Mouse (Mus musculus) heart, adult 11 months (tissue): ENCODE results near the gene Rsph6a.

Experiments
- DNase-seq: peaks from one replicate; pipeline ENCODE4 v3.0.0; 2022

Rsph6a gene

GRCm38 (mm10) chr7:19083096-19083495 lies 28.6 kb downstream of the Rsph6a start:
- peak; percentile 99 for DNase-seq

- DNase-seq: peak; percentile 98
These were observed 29.2 kb downstream of the Rsph6a start, which contains the start of gene Dmpk for GRCm38 (mm10) chr7:19083701-19084100. Gene Dmpk, plus strand, starts transcription at chr7:19083849.

GRCm38 (mm10) chr7:19084277-19084771 lies 29.8 kb downstream of the Rsph6a start:
- peak; percentile 97 for DNase-seq

DNA sequence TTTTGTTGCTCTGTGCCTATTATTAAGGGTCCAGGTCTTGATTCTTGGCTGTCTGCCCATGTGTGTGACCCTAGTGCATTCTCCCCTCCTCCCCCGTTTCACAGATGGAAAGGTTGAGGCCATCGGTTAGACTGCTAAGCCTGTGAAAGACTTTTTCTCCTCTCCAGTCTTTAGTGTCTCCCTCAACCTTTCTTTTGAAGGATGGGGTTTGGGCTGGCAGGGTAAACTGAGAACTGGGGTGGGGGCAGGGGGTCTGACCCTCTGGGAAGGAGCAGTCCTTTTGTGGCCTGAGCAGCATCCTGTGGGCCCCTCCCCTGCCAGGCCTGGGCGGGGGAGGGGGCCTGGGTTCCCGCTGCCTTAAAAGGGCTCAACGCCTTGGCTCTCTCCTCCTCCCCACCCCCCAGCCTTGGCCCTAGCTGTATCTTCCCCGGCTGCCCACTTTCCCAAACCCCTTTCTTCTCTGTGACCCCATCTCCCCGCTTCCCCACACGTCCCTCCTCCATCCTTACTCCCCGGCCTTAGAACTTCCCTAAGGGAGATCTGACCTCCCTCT lies 30.5 kb downstream of the Rsph6a start:
- DNase-seq: peak; percentile 94

GRCm38 (mm10) chr7:19085495-19085894 lies 31.0 kb downstream of the Rsph6a start:
- no peak for DNase-seq

DNA sequence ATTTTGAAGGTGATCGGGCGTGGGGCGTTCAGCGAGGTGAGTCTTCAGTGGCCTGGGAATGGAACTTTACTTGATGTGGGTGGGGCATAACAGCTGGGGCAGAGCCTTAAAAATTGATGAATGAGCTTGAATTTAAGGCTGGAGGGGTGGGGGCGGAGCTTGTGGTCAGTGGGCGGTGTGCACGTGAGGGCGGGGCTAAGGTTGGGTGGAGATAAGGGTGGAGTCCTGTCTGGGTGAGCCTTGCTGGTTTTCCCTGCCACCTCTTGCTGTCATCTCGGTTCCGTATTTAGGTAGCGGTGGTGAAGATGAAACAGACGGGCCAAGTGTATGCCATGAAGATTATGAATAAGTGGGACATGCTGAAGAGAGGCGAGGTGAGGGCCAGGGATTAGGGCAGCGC lies 31.6 kb downstream of the Rsph6a start:
- peak; percentile 95 for DNase-seq

GRCm38 (mm10) chr7:19086760-19087159 lies 32.3 kb downstream of the Rsph6a start:
- DNase-seq: peak; percentile 94

GRCm38 (mm10) chr7:19088813-19089212 lies 34.3 kb downstream of the Rsph6a start:
- DNase-seq: peak; percentile 95

DNA sequence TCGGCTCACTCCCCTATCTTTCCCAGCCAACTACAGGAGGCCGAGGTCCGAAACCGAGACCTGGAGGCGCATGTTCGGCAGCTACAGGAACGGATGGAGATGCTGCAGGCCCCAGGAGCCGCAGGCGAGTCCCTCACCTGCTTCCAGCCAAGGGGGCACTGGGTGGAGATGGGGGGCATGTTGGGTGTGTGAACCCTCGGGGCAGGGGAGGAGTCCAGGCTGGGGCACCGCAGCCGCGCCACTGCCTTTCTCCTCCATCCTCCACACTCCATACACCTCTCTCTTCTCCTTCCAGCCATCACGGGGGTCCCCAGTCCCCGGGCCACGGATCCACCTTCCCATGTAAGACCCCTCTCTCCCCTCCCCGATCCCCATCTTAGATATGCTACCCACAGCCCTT lies 37.4 kb downstream of the Rsph6a start:
- peak; percentile 94 for DNase-seq

GRCm38 (mm10) chr7:19092381-19093173 lies 38.1 kb downstream of the Rsph6a start:
- peak; percentile 99 for DNase-seq

DNA sequence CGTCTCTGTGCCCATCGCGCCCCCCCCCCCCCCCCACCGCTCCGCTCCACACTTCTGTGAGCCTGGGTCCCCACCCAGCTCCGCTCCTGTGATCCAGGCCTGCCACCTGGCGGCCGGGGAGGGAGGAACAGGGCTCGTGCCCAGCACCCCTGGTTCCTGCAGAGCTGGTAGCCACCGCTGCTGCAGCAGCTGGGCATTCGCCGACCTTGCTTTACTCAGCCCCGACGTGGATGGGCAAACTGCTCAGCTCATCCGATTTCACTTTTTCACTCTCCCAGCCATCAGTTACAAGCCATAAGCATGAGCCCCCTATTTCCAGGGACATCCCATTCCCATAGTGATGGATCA lies 38.7 kb downstream of the Rsph6a start:
- peak; percentile 98 for DNase-seq

- DNase-seq: peak; percentile 100
These were observed 39.3 kb downstream of the Rsph6a start for GRCm38 (mm10) chr7:19093537-19094385.

GRCm38 (mm10) chr7:19094471-19094825 lies 40.0 kb downstream of the Rsph6a start, which contains the start of gene Six5:
Gene Six5, plus strand, starts transcription at chr7:19094594.
- DNase-seq: no peak

GRCm38 (mm10) chr7:19094826-19095750 lies 40.6 kb downstream of the Rsph6a start:
- peak; percentile 97 for DNase-seq

DNA sequence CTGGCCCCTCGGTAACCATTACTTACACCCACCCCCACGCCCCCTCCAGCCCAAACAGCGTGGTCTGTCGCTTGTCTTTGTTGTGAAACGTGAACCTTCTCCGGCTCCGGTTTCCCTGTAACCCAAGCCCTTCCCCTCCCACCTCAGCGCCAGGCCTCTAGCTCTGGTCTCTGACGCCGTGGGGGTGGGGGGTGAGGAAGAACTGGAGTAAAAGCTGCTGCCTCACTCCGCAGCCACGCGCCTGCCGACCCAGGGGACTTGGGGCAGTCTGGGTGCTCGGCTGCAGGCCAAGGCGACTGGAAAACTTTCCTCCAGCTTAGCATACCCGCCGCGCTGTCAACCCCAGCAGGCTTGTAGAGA lies 41.2 kb downstream of the Rsph6a start:
- peak; percentile 97 for DNase-seq

DNA sequence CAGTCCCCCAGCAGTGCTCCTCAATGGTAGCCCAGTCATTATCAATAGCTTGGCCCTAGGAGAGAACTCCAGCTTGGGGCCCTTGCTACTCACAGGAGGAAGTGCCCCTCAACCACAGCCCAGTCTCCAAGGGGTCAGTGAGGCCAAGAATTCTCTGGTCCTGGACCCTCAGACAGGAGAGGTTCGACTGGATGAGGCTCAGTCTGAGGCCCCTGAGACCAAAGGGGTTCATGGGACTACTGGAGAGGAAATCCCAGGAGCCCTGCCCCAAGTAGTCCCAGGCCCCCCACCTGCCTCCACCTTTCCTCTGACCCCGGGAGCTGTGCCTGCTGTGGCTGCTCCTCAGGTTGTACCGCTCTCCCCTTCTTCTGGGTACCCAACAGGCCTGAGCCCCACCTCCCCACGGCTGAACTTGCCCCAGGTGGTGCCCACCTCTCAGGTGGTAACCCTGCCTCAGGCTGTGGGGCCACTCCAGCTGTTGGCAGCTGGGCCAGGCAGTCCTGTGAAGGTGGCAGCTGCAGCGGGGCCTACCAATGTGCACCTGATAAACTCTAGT lies 42.0 kb downstream of the Rsph6a start:
- DNase-seq: peak; percentile 95

DNA sequence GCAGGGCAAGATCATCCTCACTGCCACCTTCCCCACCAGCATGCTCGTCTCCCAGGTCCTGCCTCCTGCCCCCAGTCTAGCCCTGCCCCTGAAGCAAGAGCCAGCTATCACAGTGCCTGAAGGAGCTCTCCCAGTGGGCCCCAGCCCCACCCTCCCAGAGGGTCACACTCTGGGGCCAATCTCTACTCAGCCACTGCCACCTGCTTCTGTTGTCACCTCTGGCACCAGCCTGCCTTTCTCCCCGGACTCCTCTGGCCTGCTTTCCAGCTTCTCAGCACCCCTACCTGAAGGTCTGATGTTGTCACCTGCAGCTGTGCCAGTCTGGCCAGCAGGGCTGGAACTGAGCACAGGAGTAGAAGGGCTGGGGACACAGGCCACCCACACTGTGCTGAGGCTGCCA lies 42.7 kb downstream of the Rsph6a start:
- DNase-seq: peak; percentile 95

DNA sequence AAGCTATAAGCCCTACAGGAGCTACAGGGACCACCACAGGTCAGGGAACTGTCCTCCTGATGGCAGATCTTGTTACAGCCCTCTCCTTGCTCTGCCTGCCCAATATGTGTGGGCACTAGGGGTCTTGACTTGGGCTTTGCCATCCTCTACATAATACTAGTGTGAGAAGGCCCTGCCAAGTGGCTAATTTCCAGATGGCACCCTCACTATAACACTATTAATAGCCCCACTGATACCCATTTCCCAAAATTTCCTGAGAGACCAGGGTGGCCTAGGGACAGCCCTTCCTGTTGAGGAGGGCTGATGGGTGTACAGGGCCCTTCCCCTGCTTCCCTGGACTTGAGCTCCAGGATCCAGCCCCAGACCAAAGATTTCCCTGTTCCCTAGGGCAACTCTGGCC lies 43.4 kb downstream of the Rsph6a start:
- peak; percentile 96 for DNase-seq

DNA sequence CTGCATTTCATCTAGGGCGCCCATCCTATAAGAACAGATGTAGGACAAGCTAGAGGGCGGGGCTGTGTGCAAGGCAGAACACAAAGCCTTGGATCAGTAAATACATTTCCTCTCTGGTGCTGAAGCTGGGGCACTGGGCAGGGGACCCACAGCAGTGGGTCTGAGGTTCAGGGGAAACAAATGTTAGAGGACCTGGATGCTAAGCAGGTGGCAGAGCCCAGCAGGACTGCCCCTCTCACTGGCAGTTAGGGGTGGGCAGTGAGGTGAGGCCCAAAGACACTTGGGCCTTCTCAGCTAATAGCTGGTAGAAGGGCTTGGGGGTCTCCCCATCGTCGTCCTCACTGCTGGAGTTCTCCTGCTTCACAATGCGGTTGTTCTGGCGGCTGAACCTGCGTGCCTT lies 44.3 kb downstream of the Rsph6a start:
- peak; percentile 91 for DNase-seq

DNA sequence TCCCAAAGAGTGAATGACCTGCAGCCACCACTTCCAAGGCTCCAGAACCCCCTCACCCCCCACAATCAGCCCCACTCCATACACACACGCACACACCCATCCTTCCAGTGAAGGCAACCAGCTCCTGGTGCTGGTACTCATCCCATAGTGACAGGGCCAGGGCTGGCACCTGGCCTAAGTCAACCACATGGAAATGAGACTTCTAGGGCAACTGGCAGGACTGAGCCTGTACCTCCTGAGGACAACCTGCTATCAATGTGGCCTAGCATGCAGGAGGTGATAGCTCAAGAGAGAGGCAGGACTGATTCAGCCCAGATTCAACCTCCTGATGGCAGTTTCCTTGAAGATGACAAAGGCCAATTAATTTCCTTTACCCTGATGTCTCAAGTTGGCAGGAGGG lies 45.8 kb downstream of the Rsph6a start:
- peak; percentile 92 for DNase-seq

DNA sequence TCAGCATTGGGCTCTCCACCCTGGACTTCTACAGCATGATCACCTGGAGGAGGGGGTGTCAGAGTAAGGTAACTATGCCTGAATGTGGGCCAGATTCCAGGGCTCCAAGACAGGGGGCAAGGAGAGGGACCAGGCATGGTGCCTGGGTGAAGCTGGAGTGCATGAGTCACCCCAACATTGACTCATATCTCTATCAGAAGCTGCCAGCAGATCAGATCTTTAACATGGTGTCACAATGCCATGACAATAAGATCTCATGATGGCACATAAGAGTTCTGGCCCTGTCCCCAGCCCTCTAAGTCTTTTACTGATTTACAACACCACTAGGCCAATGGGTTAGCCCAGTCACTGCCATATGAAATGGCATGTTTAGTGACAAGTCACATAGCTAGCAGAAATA lies 49.3 kb downstream of the Rsph6a start:
- DNase-seq: no peak

DNA sequence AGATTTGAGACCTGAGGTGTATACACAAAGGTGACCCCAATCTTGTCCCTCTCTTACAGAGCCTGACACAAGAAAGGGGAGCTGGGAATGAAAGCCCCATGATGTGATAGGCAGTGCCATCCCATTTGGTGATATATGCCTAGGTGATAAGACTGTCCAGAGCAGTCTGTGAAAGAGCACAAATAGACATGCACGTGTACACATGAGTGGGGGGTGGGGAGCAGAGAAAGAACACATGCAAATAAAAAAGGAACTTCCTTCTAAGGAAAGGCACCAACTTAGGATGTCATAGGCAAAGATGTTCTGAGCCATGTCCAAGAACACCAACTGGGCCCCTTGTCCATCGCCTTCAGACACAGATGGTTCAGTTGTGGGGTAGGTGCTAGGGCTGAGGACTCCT lies 50.0 kb downstream of the Rsph6a start:
- DNase-seq: no peak
